Mouse (Mus musculus) megakaryocyte, embryonic 14.5 days (primary cell): ENCODE data around the gene Mrps7.

Source experiments
- FLI1 ChIP-seq: IDR thresholded peaks from 2 replicates; pipeline ENCODE4 v1.6.1; 2012; ENCODE audit warnings: low read length, inconsistent platforms, mixed read lengths
- GATA1 ChIP-seq: IDR thresholded peaks from 3 replicates; pipeline ENCODE4 v1.6.1; 2012; ENCODE audit warnings: mixed read lengths, low read length, inconsistent platforms, borderline replicate concordance

DNA sequence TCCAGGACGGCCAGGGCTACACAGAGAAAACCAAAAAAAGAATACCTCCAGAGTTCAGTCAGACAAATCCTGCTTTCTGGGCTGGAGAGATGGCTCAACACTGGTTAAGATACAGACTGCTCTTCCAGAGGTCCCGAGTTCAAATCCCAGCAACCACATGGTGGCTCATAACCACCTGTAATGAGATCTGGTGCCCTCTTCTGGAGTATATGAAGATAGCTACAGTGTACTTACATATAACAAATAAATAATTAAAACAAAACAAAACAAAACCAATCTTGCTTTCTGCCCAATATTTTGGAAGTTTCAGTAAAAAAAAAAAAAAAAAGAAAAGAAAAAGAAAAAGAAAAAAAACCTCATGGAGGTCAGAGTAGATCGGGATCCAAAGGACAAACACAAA, 8.5 kb upstream of the Mrps7 start:
- no peak for TF ChIP-seq GATA1
- no peak for TF ChIP-seq FLI1
